Mouse (Mus musculus) gastrocnemius, adult 8-10 months (tissue): ENCODE measurements around the gene Cntln. TPM values are rescaled to one million over a fixed set of nuclear protein-coding genes. Genes with fewer than 3 reads are reported as not detected.

Experiments
- DNase-seq, 2 experiments: peaks; one replicate each; pipeline ENCODE4 v3.0.0; 2022; ENCODE audit warnings: low spot score in 2 of 2
- total RNA-seq, 4 experiments: library from RNA; stranded (reverse); gene quantifications; 2 replicates each; pipeline ENCODE4 v1.2.4; 2022

Gene Cntln
- total RNA-seq: 1 to 10 TPM in 2 of 4 experiments, under 1 TPM in 2; 0.58 to 1.3 (median 0.94) TPM

- peak; percentile 82 to 92 for DNase-seq
Measured at GRCm38 (mm10) chr4:84884111-84884538, at the start of gene Cntln. Cntln (plus strand) TSS chr4:84884309.

DNA sequence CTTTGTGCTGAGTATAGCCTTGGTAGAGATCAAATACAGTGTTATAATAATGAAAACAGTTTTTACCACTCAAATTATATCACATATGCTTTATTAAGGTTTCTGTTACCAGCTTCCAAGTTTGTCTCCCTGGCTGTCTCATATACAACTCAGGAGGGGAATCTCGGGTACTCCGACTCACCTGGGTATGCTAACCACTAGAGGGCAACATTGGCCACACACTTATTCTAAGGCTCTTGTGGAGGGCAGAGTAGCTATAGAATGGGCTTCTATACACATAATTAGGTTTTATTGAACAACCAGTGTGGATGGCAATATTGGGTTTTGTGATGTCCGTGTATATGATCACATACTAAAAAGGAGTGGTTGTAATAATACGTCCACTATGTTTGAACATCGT lies 47.1 kb upstream of the Cntln start:
- DNase-seq: no peak

DNA sequence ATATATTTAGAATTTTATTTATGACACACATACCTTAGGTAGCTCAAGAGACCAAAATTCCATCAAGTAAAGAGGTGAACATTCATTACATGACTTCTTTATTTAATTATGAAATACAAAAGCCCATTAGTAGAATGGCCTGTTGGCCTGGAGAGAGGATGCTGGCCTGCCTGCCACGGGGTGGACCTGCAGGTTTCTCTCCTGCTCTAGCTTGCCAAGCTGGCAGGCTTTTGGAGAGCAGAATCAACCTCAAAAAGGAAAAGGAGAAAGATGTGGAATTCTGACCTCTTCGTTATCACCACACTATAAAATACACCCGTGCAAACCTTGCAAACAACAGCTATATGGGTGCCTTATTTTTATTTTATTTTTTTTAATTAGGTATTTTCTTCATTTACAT lies 45.6 kb upstream of the Cntln start:
- no peak for DNase-seq

DNA sequence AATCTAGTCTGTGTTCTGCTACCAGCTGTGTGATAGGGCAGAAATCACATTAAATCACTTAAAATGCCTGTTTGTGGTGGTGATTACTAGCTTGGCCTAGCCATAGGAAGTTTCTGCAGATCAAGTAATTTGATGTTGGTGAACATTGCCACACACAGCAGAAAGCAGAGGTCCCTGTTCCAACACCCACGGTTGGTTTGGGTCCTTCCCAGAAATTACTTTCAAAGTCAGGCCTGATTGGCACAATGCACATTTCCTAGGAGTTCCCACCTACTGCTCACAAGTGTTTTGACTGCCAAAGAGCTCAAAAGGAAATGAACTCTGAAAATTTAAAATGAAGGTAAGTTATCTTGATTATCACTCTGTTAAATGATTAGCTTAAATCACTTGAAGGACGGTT lies 44.6 kb upstream of the Cntln start:
- DNase-seq: no peak

DNA sequence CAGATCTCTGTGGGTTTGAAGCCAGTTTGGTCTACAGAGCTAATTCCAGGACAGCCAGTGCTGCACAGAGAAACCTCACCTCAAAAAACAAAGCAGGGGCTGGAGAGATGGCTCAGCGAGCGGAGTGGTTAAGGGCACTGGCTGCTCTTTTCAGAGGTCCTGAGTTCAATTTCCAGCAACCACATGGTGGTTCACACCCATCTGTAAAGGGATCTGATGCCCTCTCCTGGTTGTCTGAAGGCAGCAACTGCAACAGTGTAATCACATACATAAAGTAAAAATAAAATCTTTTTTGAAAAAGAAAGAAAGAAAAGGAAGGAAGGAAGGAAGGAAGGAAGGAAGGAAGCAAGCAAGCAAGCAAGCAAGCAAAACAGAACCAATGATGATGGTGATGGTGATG lies 26.5 kb upstream of the Cntln start:
- no peak for DNase-seq

DNA sequence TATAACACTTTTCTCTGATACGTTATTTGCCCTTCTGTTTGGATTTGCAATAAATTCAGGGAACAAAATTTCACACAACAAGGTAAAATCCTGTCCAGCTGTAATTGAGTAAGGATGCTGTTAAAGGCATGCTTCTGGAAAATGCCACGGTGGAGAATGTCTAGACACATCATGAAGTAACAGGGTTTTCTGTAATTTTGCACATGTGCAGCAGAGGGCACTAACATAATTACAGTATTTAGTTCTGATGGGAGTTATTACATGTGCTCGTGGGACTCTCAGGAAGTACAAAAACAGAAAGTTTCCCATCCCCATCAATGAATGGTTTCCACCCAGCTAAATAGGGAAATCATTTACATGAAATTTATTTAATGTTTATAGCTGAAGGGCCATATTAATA lies 7.8 kb upstream of the Cntln start:
- DNase-seq: no peak

DNA sequence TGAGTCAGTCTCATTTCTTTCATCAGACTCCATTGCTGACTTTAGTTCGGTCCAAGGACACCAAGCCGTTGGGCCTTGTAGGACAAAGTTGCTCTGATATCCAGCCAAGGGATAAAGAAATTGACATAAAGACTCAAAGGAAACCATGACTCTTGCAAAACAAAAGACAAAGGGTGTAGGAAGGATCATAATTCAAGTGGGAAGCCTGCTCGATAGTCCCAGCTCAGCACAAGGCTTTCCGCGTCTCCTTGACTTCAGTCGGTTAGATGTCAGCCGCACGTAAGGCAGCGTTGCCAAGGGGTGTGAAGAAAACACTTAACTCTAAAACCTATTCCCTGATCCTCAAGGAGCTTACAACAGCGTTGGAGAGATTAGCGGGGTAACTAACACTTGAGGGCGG lies 463 bp upstream of the Cntln start:
- no peak for DNase-seq

- DNase-seq: peak in 1 of 2 experiments; percentile 12
Measured at GRCm38 (mm10) chr4:84884539-84885270, 596 bp downstream of the Cntln start.

DNA sequence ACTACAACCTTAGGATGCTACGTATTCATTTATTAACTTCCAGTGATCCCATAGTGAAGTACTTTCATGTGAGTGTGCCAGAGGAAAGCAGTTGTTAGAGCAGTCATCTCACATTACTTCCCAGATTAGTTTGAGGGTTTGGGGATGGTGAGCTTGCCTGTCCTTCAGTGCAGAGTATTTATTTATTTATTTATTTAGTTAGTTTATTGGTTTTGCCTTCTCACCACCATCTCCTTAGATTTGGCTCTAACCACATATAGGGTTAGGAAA lies 1.1 kb downstream of the Cntln start:
- DNase-seq: no peak

DNA sequence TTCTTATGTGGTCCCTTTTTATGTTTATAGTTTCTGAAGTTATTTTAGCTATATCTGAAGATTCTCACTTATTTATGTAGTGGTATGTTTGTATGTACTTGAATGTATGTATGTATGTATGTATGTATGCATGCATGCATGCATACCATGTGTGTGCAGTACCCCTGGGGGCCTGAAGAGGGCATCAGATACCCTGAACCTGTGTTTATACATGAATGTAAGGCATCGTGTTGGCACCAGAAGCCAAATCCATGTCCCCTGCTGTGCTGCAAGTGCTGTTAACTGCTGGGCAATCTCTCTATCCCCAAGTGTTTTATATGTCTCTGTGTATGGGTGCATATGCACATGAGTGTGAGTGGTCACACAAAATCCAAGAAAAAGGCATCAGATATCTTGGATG lies 34.3 kb downstream of the Cntln start:
- no peak for DNase-seq

GRCm38 (mm10) chr4:84934342-84934929 lies 50.3 kb downstream of the Cntln start:
- DNase-seq: no peak

DNA sequence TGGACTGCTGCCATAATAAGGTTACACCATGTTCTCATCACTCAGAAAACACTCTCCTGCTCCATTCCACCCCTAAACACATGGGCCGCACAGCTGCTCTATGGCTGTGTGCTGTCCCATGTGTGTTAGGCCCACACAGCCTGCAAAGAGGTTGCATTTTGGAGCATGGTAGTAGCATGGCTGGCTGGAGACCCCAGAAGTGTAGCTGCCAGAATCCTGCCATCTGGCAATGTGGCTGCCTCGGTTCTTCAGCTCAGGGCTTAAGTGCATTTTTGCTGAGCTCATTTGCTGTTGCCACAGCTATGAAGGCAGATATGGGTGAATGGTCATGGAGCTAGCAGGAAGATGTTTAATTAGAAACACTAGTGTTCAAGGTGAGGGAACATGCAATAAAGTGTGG lies 58.0 kb downstream of the Cntln start:
- DNase-seq: no peak

DNA sequence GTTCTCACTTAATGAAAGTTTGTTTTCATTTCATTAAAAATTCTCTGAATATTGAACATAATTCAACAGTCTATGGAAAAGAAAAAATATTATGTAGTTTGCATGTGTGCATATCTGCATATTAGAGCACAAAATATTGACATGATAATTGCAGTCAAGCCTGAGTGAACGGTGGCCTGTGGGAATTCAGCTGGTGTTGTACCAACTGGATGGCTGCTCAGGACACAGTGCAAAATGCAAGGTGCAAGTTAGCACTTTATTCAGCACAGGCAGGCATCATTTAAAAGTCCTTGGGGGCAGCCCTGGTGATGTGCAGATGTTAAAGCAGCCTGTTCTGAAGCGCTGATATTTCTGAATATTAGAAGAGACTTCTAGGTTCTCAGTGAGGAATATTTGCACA lies 58.5 kb downstream of the Cntln start:
- DNase-seq: no peak

GRCm38 (mm10) chr4:84944100-84944499 lies 60.0 kb downstream of the Cntln start:
- DNase-seq: no peak

DNA sequence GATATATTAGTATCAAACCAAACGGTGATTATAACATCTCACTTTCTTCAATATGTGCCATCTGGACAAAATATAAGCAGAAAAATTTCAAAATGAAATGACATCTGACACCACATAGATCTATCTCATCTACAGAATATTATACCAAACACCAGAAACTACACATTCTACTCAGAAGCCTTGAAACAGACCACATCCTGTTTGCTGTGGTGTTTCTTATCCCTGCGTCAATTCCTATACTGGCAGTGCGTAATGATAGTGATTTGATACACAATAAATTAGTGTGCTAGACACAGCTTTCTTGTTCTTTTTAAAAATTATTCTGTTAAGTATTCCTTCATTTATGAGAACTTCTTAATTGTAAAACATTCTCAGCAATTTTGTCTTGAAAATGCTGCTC lies 62.3 kb downstream of the Cntln start:
- DNase-seq: no peak

- no peak for DNase-seq
Measured at GRCm38 (mm10) chr4:84976875-84977646, 93.0 kb downstream of the Cntln start.

DNA sequence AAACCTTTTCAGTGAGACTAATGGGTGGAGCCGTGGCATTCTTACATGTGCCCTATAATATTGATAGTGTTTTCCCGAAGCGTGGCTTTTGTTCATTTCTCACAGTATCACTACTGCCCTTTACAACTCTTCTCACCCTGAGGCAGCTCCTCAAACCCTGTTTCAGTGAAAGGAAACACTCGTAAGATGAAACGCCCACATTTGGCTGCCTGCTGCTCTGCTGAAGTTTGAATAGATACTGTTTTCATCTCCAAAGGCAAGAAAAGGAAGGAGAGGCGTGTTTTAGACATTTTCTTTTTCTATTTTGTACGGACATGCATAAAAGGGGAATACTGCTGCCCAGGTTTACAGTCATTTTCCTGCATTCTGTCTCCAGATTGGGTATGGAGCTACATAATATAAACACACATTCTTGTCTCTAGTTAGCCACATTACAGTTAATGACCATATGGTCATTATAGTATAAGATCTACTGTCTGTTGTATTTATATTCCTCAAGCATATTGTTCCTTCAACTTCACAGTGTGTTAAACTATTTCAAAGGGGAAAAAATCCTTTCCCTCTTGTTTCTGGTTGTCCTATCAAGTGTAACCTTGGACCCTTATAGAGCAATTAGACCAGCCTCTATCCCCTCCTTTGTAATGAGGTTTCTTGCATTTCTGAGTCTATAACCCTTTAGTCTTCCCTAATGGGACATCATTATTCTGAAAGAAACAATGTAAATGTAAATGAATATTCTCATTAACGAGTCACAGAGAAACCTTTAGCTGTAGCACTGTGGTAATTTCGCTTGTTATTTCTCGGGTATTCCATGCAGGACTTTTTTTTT lies 111.6 kb downstream of the Cntln start:
- DNase-seq: no peak

GRCm38 (mm10) chr4:85005581-85005980 lies 121.5 kb downstream of the Cntln start:
- DNase-seq: no peak

- DNase-seq: no peak
Measured at GRCm38 (mm10) chr4:85006789-85007188, 122.7 kb downstream of the Cntln start.

GRCm38 (mm10) chr4:85010846-85011245 lies 126.7 kb downstream of the Cntln start:
- no peak for DNase-seq

GRCm38 (mm10) chr4:85045748-85046147 lies 161.6 kb downstream of the Cntln start:
- DNase-seq: no peak
